Mouse (Mus musculus) CD4-positive naive resting alpha-beta T cell, adult 57 days (primary cell): Measurements from ENCODE around the gene Prr14. TPM values are rescaled to one million over a fixed set of nuclear protein-coding genes. Genes with fewer than 3 reads are reported as not detected.

Source experiments
- total RNA-seq: library from RNA; stranded (reverse); gene quantifications from one replicate; pipeline ENCODE4 v1.2.4, GENCODE M21; 2023

The Prr14 gene
- 139 TPM for total RNA-seq

DNA sequence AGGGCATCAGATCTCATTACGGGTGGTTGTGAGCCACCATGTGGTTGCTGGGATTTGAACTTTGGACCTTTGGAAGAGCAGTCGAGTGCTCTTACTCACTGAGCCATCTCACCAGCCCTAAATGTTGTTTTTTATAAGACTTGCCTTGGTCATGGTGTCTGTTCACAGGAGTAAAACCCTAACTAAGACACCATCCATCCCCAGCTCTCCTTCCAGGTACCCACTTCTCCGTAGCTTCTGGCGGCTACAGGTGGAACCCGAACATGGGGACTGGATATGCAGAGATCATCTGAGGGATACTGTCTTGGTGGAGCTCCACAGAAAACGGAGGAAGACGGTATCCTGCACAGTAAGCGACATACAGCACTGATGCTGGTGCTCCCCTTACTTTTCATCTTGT lies at the start of gene Prr14:
Gene Prr14, plus strand, starts transcription at position 301 of the 400 bp plus-strand sequence.

DNA sequence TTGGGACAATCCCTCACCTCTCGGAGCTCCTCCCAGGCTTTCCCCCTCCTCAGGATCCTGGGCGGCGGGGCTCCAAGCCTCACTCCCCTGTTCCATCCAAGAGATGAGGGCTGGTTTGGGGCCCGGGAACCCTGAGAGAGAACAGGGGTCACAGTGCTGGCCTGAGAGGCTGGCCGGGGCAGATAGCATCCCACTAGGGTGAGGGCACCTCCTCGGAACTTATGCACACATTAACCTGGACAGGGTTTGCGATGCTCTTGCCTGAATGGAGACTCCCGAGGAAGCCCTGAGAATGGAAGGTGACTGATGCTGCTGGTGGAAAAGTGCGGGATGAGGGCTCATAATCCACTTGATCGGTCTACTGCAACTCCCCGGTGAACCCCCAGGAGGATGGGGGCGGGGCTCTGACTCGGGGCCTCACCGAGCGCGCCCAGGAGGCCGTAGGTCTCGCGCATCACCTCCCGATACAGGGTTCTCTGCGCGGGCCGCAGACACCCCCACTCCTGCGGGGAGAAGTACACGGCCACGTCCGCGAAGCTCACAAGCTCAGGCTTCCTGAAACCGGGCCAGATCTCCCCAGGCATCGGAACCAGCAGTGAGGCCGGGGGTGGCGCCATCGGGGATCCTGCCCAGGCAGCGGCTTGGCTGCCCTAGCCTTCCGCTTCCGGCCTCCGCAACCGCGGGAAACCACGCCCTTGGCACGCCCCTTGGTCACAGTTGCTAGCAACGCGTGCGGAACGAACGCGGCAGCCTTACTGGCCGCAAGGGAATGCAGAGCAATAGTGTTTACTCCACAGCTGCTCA lies 37.8 kb upstream of the Prr14 start, which contains the start of gene Zfp688:
Gene Zfp688, minus strand, starts transcription at position 681 of the 804 bp plus-strand sequence.

DNA sequence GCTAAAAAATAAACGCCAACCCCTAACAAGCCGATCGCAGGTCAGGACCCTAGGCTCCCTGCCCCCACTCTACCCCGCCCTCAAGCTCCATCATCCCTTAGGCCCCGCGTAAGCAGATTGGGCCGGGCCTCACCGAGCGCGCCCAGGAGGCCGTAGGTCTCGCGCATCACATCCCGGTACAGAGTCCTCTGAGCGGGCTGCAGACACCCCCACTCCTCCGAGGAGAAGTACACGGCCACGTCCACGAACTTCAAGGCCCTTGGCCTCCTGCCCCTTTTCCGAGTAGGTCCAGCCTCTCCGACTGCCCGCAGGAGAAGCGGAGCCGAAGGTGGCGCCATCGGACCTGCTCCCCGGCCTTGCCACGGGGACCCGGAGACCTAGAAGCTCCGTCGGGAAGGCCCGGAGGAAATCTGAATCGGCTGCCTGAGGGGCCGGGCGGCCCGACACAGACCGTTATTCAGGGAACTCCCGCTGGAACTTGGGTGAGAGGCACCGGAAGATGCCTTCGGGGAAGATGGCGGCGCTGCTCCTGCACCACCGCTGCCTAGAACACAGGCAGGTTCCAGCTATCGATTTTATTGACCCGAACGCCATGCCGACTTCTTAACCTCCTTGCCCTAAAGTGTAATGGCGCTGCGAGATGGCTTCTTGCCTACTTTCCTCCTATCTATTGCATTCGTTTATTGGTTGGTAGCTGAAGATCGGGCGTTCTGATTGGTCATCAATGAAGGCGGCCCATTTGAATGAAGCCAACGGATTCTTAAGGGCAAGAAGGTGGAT lies 10.7 kb upstream of the Prr14 start, which contains the start of gene Zfp689:
Gene Zfp689, minus strand, starts transcription at position 638 of the 780 bp plus-strand sequence.

DNA sequence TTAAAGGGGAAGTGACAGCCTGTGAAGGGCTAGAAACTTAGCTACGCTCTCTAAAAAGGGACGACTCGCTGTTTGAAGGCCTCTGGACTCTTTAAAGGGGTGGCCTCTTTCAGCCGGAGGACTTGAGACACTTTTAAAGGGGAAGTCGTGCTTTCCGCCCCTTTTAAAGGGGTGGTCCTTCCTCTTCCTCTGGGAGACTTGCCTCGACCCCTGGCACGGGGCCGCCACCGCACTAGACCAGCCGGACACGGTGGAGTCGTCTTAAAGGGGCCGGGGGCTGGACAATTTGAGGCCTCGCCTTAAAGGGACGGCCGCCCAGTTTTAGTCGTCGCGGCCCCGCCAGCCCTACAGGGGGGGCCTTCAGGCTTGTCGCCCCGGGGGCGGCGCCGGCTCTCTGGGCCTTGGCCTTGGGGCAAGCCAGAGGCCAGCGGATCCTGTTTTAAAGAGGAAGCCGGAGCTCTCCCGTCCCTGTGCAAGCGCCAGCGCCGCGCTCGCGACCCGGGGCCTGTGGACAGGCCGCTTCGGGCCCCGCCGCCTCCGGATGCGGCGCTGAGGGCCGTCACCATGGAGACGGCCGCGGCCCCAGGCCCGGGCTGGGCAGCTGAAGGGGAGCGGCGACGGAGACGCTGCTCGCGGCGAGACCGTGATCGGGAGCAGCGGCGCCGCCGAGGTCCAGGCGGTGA lies 19.4 kb downstream of the Prr14 start, which contains the start of gene Fbrs:
Gene Fbrs, plus strand, starts transcription at position 565 of the 683 bp plus-strand sequence.

DNA sequence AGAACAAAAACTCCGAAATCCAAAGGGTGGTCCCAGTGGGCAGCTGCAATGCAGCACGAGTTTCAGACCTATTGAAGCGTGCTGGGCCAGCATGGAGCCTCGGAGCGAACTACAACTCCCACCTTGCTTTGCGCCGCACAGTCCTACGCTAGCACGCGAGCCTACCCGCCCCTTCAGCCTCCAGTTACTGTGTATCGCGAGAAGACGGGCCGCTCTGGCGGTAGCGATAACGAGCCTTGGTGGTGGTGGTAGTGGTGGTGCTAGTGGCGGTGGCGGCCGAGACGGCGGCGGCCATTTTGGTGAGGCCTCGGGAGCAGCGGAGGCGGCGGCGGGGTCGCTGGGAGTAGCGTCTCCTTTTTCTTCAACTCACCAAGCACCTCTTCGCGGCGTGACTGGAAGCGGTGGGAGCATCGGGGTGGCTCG lies 52.4 kb downstream of the Prr14 start, which contains the start of gene Srcap:
Gene Srcap, plus strand, starts transcription at position 176 of the 423 bp plus-strand sequence.

DNA sequence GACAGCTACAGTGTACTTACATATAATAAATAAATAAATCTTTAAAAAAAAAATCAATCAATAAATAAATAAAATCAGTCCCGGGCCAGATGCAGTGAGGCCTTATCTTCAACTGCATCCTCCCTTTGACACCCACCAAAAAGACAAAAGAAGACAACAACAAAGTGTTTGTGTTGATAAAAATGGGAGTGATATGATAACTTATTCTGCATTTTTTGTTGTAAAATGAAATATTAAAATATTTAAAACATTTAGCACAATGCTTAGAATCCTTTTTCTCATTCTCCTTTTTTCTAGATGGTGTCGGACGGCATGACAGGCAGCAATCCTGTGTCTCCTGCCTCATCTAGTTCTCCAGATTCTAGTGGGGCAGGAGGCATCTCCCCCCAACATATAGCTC lies 59.9 kb downstream of the Prr14 start, which contains the start of gene Gm42715:
Gene Gm42715, plus strand, starts transcription at position 301 of the 400 bp plus-strand sequence.

Other genes with a start within 250 kb of the Prr14 start
- gene Zfp553, start 226.6 kb upstream of the Prr14 start, total RNA-seq = 12.1 TPM
- 664 TPM for gene Sept1, start 226.5 kb upstream of the Prr14 start, total RNA-seq
- 13.5 TPM for gene Zfp771, start 215.3 kb upstream of the Prr14 start, total RNA-seq
- gene Dctpp1, start 198.9 kb upstream of the Prr14 start, total RNA-seq = 15.0 TPM
- 22.2 TPM for gene Sephs2, start 185.6 kb upstream of the Prr14 start, total RNA-seq
- 195 TPM for gene Itgal, start 163.4 kb upstream of the Prr14 start, total RNA-seq
- 0.24 TPM for gene Zfp768, start 114.0 kb upstream of the Prr14 start, total RNA-seq
- gene Zfp747, start 83.6 kb upstream of the Prr14 start, total RNA-seq = 22.1 TPM
- gene 9130019O22Rik, start 72.4 kb upstream of the Prr14 start, total RNA-seq = 6.5 TPM
- 20.0 TPM for gene E430018J23Rik, start 66.0 kb upstream of the Prr14 start, total RNA-seq
- 12.6 TPM for gene Zfp764, start 52.8 kb upstream of the Prr14 start, total RNA-seq
- 14.5 TPM for gene Zfp688, start 37.5 kb upstream of the Prr14 start, total RNA-seq
- 8.7 TPM for gene Zfp689, start 10.5 kb upstream of the Prr14 start, total RNA-seq
- 225 TPM for gene Fbrs, start 19.6 kb downstream of the Prr14 start, total RNA-seq
- 211 TPM for gene Srcap, start 52.4 kb downstream of the Prr14 start, total RNA-seq
- gene Gm42715, start 60.0 kb downstream of the Prr14 start, total RNA-seq = 44.5 TPM
- not detected for gene Tmem265, start 101.8 kb downstream of the Prr14 start, total RNA-seq
- 129 TPM for gene Phkg2, start 113.7 kb downstream of the Prr14 start, total RNA-seq
- gene Ccdc189, start 129.0 kb downstream of the Prr14 start, total RNA-seq = not detected
- 142 TPM for gene Rnf40, start 129.2 kb downstream of the Prr14 start, total RNA-seq
- 1.8 TPM for gene Zfp629, start 156.2 kb downstream of the Prr14 start, total RNA-seq
- gene Bcl7c, start 249.3 kb downstream of the Prr14 start, total RNA-seq = 30.7 TPM